Mouse (Mus musculus) G1E (cell line): ENCODE results near the gene Unc13c. TPM values are rescaled to one million over a fixed set of nuclear protein-coding genes. Genes with fewer than 3 reads are reported as not detected.

Experiments used
- ATAC-seq: 2 replicates; pipeline ENCODE4 v1.8.0; 2016; ENCODE audit warnings: mild to moderate bottlenecking; ENCODE audit not compliant: insufficient number of reproducible peaks, poor library complexity, low FRiP score, severe bottlenecking; ENCODE audit errors: extremely low read depth
- DNase-seq: peaks from one replicate; pipeline ENCODE4 v3.0.0; 2012; ENCODE audit warnings: low spot score
- H3K27me3 ChIP-seq: 2 replicates; pipeline ENCODE4 v1.6.1; 2012; ENCODE audit warnings: mild to moderate bottlenecking, low read length, inconsistent platforms; ENCODE audit not compliant: insufficient read depth
- H3K36me3 ChIP-seq: replicated peaks from 2 replicates; pipeline ENCODE3; 2012; ENCODE audit warnings: mild to moderate bottlenecking, inconsistent platforms
- H3K4me1 ChIP-seq: 2 replicates; pipeline ENCODE4 v1.6.1; 2012; ENCODE audit warnings: low read depth, low read length, inconsistent platforms, mixed read lengths; ENCODE audit not compliant: insufficient read depth
- H3K4me3 ChIP-seq: 2 replicates; pipeline ENCODE4 v1.5.1; 2012; ENCODE audit warnings: low read depth, mild to moderate bottlenecking, inconsistent platforms, low read length, moderate library complexity, mixed read lengths
- H3K9me3 ChIP-seq: replicated peaks from 2 replicates; pipeline ENCODE4 v1.6.1; 2012; ENCODE audit warnings: inconsistent platforms
- CTCF ChIP-seq: IDR thresholded peaks from 2 replicates; pipeline ENCODE4 v1.5.1; 2012; ENCODE audit warnings: low read depth, low read length, inconsistent platforms, mixed read lengths
- GATA1 ChIP-seq: IDR thresholded peaks from 2 replicates; pipeline ENCODE4 v1.6.1; 2012; ENCODE audit warnings: borderline replicate concordance, low read length, inconsistent platforms, mixed read lengths
- GATA2 ChIP-seq: IDR thresholded peaks from 2 replicates; pipeline ENCODE4 v1.6.1; 2012; ENCODE audit warnings: low read depth, low read length, inconsistent platforms, borderline replicate concordance
- POLR2AphosphoS5 ChIP-seq: IDR thresholded peaks from 2 replicates; pipeline ENCODE4 v1.6.1; 2012; ENCODE audit warnings: low read depth, low read length, inconsistent platforms; ENCODE audit not compliant: insufficient replicate concordance
- TAL1 ChIP-seq: conservative IDR thresholded peaks from 2 replicates; pipeline ENCODE4 v1.6.1; 2012; ENCODE audit warnings: low read depth, low read length, inconsistent platforms, mixed read lengths
- polyA plus RNA-seq: library from polyadenylated mRNA; stranded (reverse); fragments of >175 nt; gene quantifications from 2 replicates; pipeline ENCODE4 v1.2.3, GENCODE M21; 2012
- total RNA-seq, 2 experiments: library from RNA; stranded (forward) in 1 of 2; stranded (reverse) in 1 of 2; fragments of 200-1000 nt in 1 of 2; fragments of >200 nt in 1 of 2; fragmentation: Nextera tagmentation in 1 of 2; gene quantifications; 2 replicates each; pipeline ENCODE4 v1.2.3; 2014 to 2017

Gene Unc13c
- total and polyA plus RNA-seq, 3 experiments, result 0.05 TPM; not detected in 2

DNA sequence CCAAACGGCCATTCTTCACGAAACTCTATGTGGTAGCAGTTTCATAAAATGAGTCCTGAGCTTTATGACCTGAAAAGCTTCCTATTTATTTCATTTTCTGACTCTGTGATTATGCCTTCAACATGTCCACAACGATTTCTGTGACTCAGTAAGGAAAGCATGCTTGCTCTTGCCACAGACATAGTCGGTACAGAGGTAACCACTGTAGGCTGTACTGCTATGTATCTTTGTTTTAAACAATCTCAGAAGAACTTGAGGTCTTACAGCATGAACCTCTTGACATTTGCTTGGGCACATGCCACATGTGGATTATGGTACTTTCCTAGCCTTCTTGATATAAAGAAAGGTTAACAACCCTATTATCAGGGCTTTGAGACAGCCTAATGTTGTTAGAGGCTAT is 162.1 kb downstream of the Unc13c start:
- DNase-seq (no peak), ATAC-seq (no peak)
- Histone ChIP-seq H3K4me1 (no peaks in the 10 kb centered on the region), H3K9me3 (peaks cover 2% of the 10 kb centered on the region; the same call in 1 of the 2 replicates), H3K36me3 (no peaks in the 10 kb centered on the region), H3K4me3 (no peak overlapping the region), H3K27me3 (no peaks in the 10 kb centered on the region)
- no peak for TF ChIP-seq CTCF
- TF ChIP-seq GATA2, result no peak
- TF ChIP-seq TAL1, result no peak
- TF ChIP-seq GATA1, result no peak
- TF ChIP-seq POLR2AphosphoS5, result no peak

DNA sequence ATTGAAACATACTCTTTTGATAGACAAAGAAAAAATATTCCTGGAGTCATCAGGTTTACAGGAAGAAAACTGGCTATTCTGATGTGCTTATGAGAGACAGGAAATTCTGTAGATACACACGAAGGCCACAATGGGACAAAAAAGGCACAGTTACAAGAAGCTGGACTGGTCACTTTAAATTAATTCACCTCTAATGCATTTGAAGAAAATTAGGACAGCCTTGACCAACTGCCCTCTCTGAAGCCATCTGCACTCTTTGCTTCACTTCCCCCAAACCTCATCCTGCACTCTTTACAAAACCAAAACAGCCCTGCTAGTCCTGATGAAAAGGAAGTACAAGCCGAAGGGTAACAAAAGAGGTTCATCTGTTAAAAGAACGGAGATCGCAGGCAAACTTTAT is 194.2 kb downstream of the Unc13c start:
- no peak for TF ChIP-seq POLR2AphosphoS5
- no peak for TF ChIP-seq GATA2
- TF ChIP-seq GATA1, result no peak
- TF ChIP-seq TAL1, result no peak
- no peak for TF ChIP-seq CTCF
- Histone ChIP-seq H3K9me3 (0 out of 2 replicates have a peak, but pooled peaks cover 4% of the 10 kb centered on the region), H3K27me3 (no peaks in the 10 kb centered on the region), H3K4me3 (no peak overlapping the region), H3K36me3 (no peaks in the 10 kb centered on the region), H3K4me1 (no peaks in the 10 kb centered on the region)
- DNase-seq (no peak), ATAC-seq (no peak)

DNA sequence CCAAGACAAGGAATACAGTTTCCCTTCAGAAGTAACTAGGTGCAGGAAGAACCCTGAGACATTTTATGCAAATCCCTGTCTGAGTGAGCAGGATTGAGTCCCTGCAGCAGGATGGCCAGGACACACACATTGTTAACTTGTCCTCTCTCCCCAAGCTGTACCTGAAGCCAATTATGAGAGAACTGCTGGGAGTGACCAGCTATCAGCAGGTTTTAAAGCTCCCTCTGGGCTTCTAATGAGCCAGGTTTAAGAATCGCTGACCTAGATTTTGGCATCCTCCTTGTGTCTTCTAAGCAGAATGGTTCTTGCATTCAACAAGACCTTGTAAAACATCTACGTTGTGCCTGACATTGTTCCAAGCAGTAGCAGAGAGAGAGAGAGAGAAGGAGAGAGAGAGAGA is 213.6 kb downstream of the Unc13c start:
- ATAC-seq (no peak), DNase-seq (no peak)
- Histone ChIP-seq H3K4me3 (no peak overlapping the region), H3K36me3 (no peaks in the 10 kb centered on the region), H3K9me3 (0 out of 2 replicates have a peak, but pooled peaks cover 2% of the 10 kb centered on the region), H3K4me1 (no peaks in the 10 kb centered on the region), H3K27me3 (no peaks in the 10 kb centered on the region)
- TF ChIP-seq GATA1, result no peak
- no peak for TF ChIP-seq CTCF
- TF ChIP-seq GATA2, result no peak
- no peak for TF ChIP-seq POLR2AphosphoS5
- no peak for TF ChIP-seq TAL1

DNA sequence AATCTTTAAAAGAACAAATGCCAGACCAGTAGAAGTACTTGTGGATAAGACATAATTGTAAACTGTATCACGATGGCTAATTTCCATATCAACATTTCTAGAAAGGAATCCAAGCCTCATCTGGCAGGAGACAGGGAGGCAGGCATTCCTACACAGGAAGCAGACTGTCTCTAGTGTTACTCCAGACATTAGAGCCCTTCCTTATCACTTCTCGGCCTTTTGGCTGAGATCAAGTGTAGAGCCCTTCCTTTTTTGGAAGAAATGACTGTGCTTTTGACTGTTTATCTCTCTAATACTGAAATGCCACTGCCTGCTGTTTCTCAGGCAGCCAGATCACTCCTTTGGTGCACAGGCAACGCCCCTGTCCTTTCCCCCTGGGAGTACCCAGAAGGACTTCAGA is 215.3 kb downstream of the Unc13c start:
- H3K36me3 ChIP-seq, result no peaks in the 10 kb centered on the region
- H3K9me3 ChIP-seq, result peaks cover 5% of the 10 kb centered on the region; the same call in 1 of the 2 replicates
- DNase-seq (no peak), ATAC-seq (no peak)
- no peak for TF ChIP-seq GATA2
- H3K27me3 ChIP-seq, result no peaks in the 10 kb centered on the region
- no peak overlapping the region for H3K4me3 ChIP-seq
- H3K4me1 ChIP-seq, result no peaks in the 10 kb centered on the region

DNA sequence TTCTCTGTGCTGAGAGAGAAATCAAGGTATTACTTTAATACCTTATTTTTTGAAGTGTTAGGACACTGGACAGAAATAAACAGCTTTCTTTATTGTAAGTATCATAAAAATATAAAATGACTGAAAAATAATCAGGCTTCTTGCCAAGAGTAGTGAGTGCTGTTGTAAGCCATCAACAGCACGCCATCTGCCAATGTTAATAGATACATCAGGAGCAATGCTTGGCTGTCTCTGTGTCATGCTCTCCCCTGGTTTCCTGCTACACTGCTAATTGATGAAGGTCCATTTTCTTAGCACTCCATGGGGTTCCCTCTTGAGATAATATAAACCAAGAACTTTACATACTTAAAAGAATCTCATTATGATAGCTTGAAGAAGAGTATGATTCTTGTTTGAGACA is 217.4 kb downstream of the Unc13c start:
- Histone ChIP-seq H3K9me3 (peaks cover 5% of the 10 kb centered on the region; the same call in 1 of the 2 replicates), H3K27me3 (no peaks in the 10 kb centered on the region), H3K4me3 (no peak overlapping the region), H3K36me3 (no peaks in the 10 kb centered on the region), H3K4me1 (no peaks in the 10 kb centered on the region)
- ATAC-seq, result no peak
- no peak for TF ChIP-seq CTCF
- DNase-seq, result no peak

DNA sequence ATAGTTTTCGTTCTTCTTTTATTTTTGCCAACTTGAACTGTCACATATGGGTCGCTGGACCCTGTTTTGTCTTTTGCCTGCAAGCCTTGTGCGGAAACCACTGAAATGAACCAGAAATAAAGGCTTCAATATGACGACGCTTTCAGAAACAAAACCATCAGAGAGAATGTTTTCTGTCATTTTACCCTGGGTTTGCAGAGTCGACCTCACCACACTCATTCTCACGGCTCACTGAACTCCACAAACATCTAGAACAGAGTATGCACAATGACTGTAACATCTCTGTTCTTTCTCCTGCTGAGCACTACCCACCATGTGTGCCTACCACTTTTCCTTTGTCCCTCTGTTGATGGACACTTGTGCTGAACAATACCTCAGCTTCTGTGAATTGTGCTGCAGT is 234.3 kb downstream of the Unc13c start:
- H3K27me3 ChIP-seq, result no peaks in the 10 kb centered on the region
- ATAC-seq, result no peak
- H3K9me3 ChIP-seq, result peaks cover 2% of the 10 kb centered on the region; the same call in 1 of the 2 replicates
- TF ChIP-seq GATA1 (no peak), POLR2AphosphoS5 (no peak), TAL1 (no peak), CTCF (no peak)
- DNase-seq, result no peak
- H3K4me1 ChIP-seq, result no peaks in the 10 kb centered on the region
- no peaks in the 10 kb centered on the region for H3K36me3 ChIP-seq
- H3K4me3 ChIP-seq, result no peak overlapping the region

DNA sequence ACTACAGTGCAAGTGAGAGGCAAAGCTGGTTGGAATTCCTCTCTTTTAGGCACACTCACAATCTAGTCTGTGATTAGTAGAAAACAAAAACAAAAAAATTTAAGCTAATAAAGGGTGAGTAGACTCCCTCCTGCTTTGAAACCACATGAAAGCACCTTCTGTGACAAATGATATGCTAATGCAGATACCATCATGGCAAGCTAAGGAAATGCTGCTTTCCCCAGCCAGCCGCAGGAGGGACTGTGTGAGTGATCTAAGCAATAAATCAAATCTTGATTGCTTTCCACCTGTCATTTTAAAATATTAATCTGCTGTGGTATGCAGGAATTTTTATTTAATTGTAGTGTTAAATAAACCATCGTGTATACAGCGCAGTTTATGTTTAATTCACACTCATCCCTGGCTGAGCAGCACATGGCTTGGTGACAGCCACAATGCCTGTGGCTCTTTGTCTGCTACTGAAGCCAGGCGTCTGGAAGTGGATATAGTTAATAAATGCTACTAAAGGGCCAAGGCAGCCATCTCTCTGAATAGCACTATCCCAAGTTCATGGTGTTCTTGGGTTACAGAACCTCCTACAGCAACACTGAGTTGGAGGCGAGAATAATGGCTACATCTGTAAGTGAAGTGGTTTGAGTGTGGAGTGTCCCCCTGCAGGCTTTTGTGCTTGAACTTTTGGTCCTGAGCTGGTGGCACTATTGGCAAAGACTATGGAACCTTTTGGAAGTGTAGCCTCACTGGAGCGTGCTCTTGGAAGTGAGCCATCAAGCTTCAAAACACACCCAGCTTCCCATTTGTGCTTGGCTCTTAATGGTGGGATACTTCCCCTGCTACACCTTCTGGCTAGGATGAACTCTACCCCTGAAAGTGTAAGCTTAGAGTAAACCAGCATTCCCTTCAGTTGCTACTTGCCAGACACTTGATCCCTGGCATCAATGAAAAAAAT is 242.8 kb downstream of the Unc13c start:
- H3K9me3 ChIP-seq, result peaks cover 8% of the 10 kb centered on the region
- no peaks in the 10 kb centered on the region for H3K4me1 ChIP-seq
- no peaks in the 10 kb centered on the region for H3K36me3 ChIP-seq
- TF ChIP-seq TAL1, result no peak
- TF ChIP-seq GATA1, result no peak
- no peak for TF ChIP-seq GATA2
- TF ChIP-seq CTCF, result no peak
- no peak for TF ChIP-seq POLR2AphosphoS5
- ATAC-seq (no peak), DNase-seq (no peak)
- H3K27me3 ChIP-seq, result no peaks in the 10 kb centered on the region
- no peak overlapping the region for H3K4me3 ChIP-seq
